Mouse (Mus musculus): ENCODE data around the gene Rad54l2. TPM values are rescaled to one million over a fixed set of nuclear protein-coding genes. Genes with fewer than 3 reads are reported as not detected.

The Rad54l2 gene
- polyA plus RNA-seq, 1 experiment from 2014 or later: 8.8 TPM

GRCm38 (mm10) chr9:106739056-106739455 is 49.9 kb downstream of the Rad54l2 start:
- Histone ChIP-seq H3K36me3 (peaks cover 9% of the 10 kb centered on the region; the same call in 1 of the 2 replicates), H3K27me3 (no peaks in the 10 kb centered on the region), H3K9me3 (no peaks in the 10 kb centered on the region), H3K9ac (no peak overlapping the region), H3K4me3 (no peak overlapping the region), H3K4me1 (no peaks in the 10 kb centered on the region), H3K27ac (no peak overlapping the region), H3K4me2 (replicated peaks) (no peak overlapping the region)
- ATAC-seq (ENCODE audit: low FRiP score, low read depth): no peak
- 85% methylated on average over 1 of the region's 1 CpGs for WGBS

- no peak overlapping the region for H3K4me3 ChIP-seq
- H3K9ac ChIP-seq: no peak overlapping the region
- no peaks in the 10 kb centered on the region for H3K9me3 ChIP-seq
- 91% methylated on average over 2 of the region's 2 CpGs for WGBS
- H3K4me2 ChIP-seq (replicated peaks): no peak overlapping the region
- no peaks in the 10 kb centered on the region for H3K4me1 ChIP-seq
- H3K27me3 ChIP-seq: no peaks in the 10 kb centered on the region
- H3K27ac ChIP-seq: no peak overlapping the region
- H3K36me3 ChIP-seq: peaks cover 9% of the 10 kb centered on the region; the same call in 1 of the 2 replicates
- no peak for ATAC-seq (ENCODE audit: low FRiP score, low read depth)
Observed at GRCm38 (mm10) chr9:106738199-106738985, 50.6 kb downstream of the Rad54l2 start.

- no peak overlapping the region for H3K9ac ChIP-seq
- H3K36me3 ChIP-seq: peaks cover 7% of the 10 kb centered on the region; the same call in 1 of the 2 replicates
- H3K27ac ChIP-seq: no peak overlapping the region
- H3K27me3 ChIP-seq: no peaks in the 10 kb centered on the region
- H3K4me3 ChIP-seq: no peak overlapping the region
- no peak overlapping the region for H3K4me2 ChIP-seq (replicated peaks)
- H3K9me3 ChIP-seq: no peaks in the 10 kb centered on the region
- 88% methylated on average over 2 of the region's 2 CpGs for WGBS
- ATAC-seq (ENCODE audit: low FRiP score, low read depth): no peak
- H3K4me1 ChIP-seq: no peaks in the 10 kb centered on the region
Observed at GRCm38 (mm10) chr9:106733690-106734089, 55.3 kb downstream of the Rad54l2 start.

GRCm38 (mm10) chr9:106729416-106729815 is 59.6 kb downstream of the Rad54l2 start:
- WGBS: 82% methylated on average over 2 of the region's 2 CpGs

GRCm38 (mm10) chr9:106726891-106727290 is 62.1 kb downstream of the Rad54l2 start:
- H3K4me2 ChIP-seq (replicated peaks): no peak overlapping the region
- H3K9ac ChIP-seq: no peak overlapping the region
- no peak overlapping the region for H3K4me3 ChIP-seq
- peaks cover 5% of the 10 kb centered on the region; the same call in 1 of the 2 replicates for H3K36me3 ChIP-seq
- H3K27me3 ChIP-seq: no peaks in the 10 kb centered on the region
- 89% methylated on average over 1 of the region's 1 CpGs for WGBS
- H3K27ac ChIP-seq: no peak overlapping the region
- ATAC-seq (ENCODE audit: low FRiP score, low read depth): no peak
- H3K4me1 ChIP-seq: no peaks in the 10 kb centered on the region
- no peaks in the 10 kb centered on the region for H3K9me3 ChIP-seq

More at GRCm38 (mm10) chr9:106729416-106729815, 59.6 kb downstream of the Rad54l2 start:
- Histone ChIP-seq H3K27me3 (no peaks in the 10 kb centered on the region), H3K27ac (no peak overlapping the region), H3K9me3 (no peaks in the 10 kb centered on the region), H3K4me3 (no peak overlapping the region), H3K9ac (no peak overlapping the region), H3K36me3 (no peaks in the 10 kb centered on the region), H3K4me2 (replicated peaks) (no peak overlapping the region), H3K4me1 (no peaks in the 10 kb centered on the region)
- ATAC-seq (ENCODE audit: low FRiP score, low read depth): no peak

GRCm38 (mm10) chr9:106725435-106725834 is 63.6 kb downstream of the Rad54l2 start:
- Histone ChIP-seq H3K4me1 (no peaks in the 10 kb centered on the region), H3K27ac (no peak overlapping the region), H3K4me2 (replicated peaks) (no peak overlapping the region), H3K36me3 (peaks cover 9% of the 10 kb centered on the region), H3K9ac (no peak overlapping the region), H3K27me3 (no peaks in the 10 kb centered on the region), H3K9me3 (no peaks in the 10 kb centered on the region), H3K4me3 (no peak overlapping the region)
- WGBS: 90% methylated on average over 2 of the region's 2 CpGs
- no peak for ATAC-seq (ENCODE audit: low FRiP score, low read depth)

GRCm38 (mm10) chr9:106724864-106725263 is 64.1 kb downstream of the Rad54l2 start:
- no peak overlapping the region for H3K27ac ChIP-seq
- 86% methylated on average over 1 of the region's 1 CpGs for WGBS
- no peak overlapping the region for H3K4me2 ChIP-seq (replicated peaks)
- no peaks in the 10 kb centered on the region for H3K27me3 ChIP-seq
- no peak overlapping the region for H3K4me3 ChIP-seq
- no peak for ATAC-seq (ENCODE audit: low FRiP score, low read depth)
- peaks cover 15% of the 10 kb centered on the region for H3K36me3 ChIP-seq
- no peaks in the 10 kb centered on the region for H3K4me1 ChIP-seq
- H3K9me3 ChIP-seq: no peaks in the 10 kb centered on the region
- no peak overlapping the region for H3K9ac ChIP-seq

GRCm38 (mm10) chr9:106716729-106717128 is 72.3 kb downstream of the Rad54l2 start:
- H3K4me1 ChIP-seq: no peaks in the 10 kb centered on the region
- H3K27ac ChIP-seq: no peak overlapping the region
- H3K9me3 ChIP-seq: no peaks in the 10 kb centered on the region
- no peak for ATAC-seq (ENCODE audit: low FRiP score, low read depth)
- peaks cover 77% of the 10 kb centered on the region for H3K36me3 ChIP-seq
- H3K4me3 ChIP-seq: no peak overlapping the region
- no peak overlapping the region for H3K4me2 ChIP-seq (replicated peaks)
- no peaks in the 10 kb centered on the region for H3K27me3 ChIP-seq
- 97% methylated on average over 4 of the region's 4 CpGs for WGBS
- no peak overlapping the region for H3K9ac ChIP-seq

- Histone ChIP-seq H3K9ac (no peak overlapping the region), H3K27ac (no peak overlapping the region), H3K4me3 (no peak overlapping the region), H3K4me2 (replicated peaks) (no peak overlapping the region), H3K9me3 (no peaks in the 10 kb centered on the region), H3K4me1 (no peaks in the 10 kb centered on the region), H3K36me3 (peaks cover 79% of the 10 kb centered on the region), H3K27me3 (no peaks in the 10 kb centered on the region)
- ATAC-seq (ENCODE audit: low FRiP score, low read depth): no peak
- 92% methylated on average over 2 of the region's 2 CpGs for WGBS
Observed at GRCm38 (mm10) chr9:106716232-106716631, 72.8 kb downstream of the Rad54l2 start.

- WGBS: 98% methylated on average over 2 of the region's 2 CpGs
- no peak for ATAC-seq (ENCODE audit: low FRiP score, low read depth)
- Histone ChIP-seq H3K36me3 (peaks cover 81% of the 10 kb centered on the region), H3K27ac (no peak overlapping the region), H3K4me3 (no peak overlapping the region), H3K9me3 (no peaks in the 10 kb centered on the region), H3K4me2 (replicated peaks) (no peak overlapping the region), H3K4me1 (no peaks in the 10 kb centered on the region), H3K27me3 (no peaks in the 10 kb centered on the region), H3K9ac (no peak overlapping the region)
Observed at GRCm38 (mm10) chr9:106712470-106712869, 76.5 kb downstream of the Rad54l2 start.

GRCm38 (mm10) chr9:106692973-106693481 is 96.0 kb downstream of the Rad54l2 start:
- no peak overlapping the region for H3K9ac ChIP-seq
- no peaks in the 10 kb centered on the region for H3K9me3 ChIP-seq
- peaks cover 55% of the 10 kb centered on the region for H3K36me3 ChIP-seq
- H3K4me2 ChIP-seq (replicated peaks): no peak overlapping the region
- H3K4me1 ChIP-seq: no peaks in the 10 kb centered on the region
- 95% methylated on average over 11 of the region's 11 CpGs for WGBS
- no peaks in the 10 kb centered on the region for H3K27me3 ChIP-seq
- H3K27ac ChIP-seq: no peak overlapping the region
- H3K4me3 ChIP-seq: no peak overlapping the region
- no peak for ATAC-seq (ENCODE audit: low FRiP score, low read depth)

GRCm38 (mm10) chr9:106688834-106689233 is 100.2 kb downstream of the Rad54l2 start:
- no peak for ATAC-seq (ENCODE audit: low FRiP score, low read depth)
- peaks cover 21% of the 10 kb centered on the region for H3K4me1 ChIP-seq
- WGBS: 85% methylated on average over 8 of the region's 8 CpGs
- H3K27me3 ChIP-seq: no peaks in the 10 kb centered on the region
- no peak overlapping the region for H3K9ac ChIP-seq
- no peak overlapping the region for H3K27ac ChIP-seq
- no peaks in the 10 kb centered on the region for H3K9me3 ChIP-seq
- no peak overlapping the region for H3K4me3 ChIP-seq
- peaks cover 20% of the 10 kb centered on the region for H3K36me3 ChIP-seq
- H3K4me2 ChIP-seq (replicated peaks): no peak overlapping the region
